Mouse (Mus musculus) brain, embryonic 14.5 days (tissue): Measurements from ENCODE around the gene 5730409E04Rik.

Source experiments
- CTCF ChIP-seq: fragments of 200-500 bp; IDR thresholded peaks from 2 replicates; pipeline ENCODE4 v1.5.1; 2012; ENCODE audit warnings: inconsistent platforms, mild to moderate bottlenecking, moderate library complexity, borderline replicate concordance; ENCODE audit not compliant: insufficient read depth, insufficient read length; ENCODE audit errors: extremely low read depth
- POLR2A ChIP-seq: fragments of 200-500 bp; IDR thresholded peaks from 2 replicates; pipeline ENCODE4 v1.6.1; 2012; ENCODE audit warnings: mild to moderate bottlenecking, inconsistent platforms, borderline replicate concordance; ENCODE audit not compliant: poor library complexity, insufficient read depth, insufficient read length, severe bottlenecking; ENCODE audit errors: extremely low read depth

DNA sequence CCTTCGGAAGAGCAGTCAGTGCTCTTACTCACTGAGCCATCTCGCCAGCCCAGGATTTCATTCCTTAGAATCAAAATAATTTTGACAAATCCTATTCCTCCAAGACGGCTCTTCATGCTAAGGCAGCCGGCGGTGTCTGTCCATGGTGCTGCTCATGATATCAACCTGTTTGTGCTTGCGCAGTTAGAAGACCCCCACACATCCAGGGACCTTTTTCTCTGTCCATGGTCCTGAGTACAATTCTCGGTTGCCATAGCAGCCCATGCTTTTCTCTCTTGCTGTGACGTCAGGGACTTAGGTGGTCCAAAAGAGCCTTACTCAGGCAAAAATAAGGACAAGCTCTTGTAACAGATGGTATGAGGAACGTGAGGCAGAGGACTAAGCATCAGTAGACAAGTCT lies 45.7 kb downstream of the 5730409E04Rik start:
- TF ChIP-seq CTCF (no peak), POLR2A (no peak)
